Mouse (Mus musculus) midbrain, embryonic 13.5 days (tissue): ENCODE results near the gene Zfp747. TPM values are rescaled to one million over a fixed set of nuclear protein-coding genes. Genes with fewer than 3 reads are reported as not detected.
A peak's percentile ranks its signal among the peaks of the same experiment; 100 is the strongest.
"Not testable (repeated sequence)": the region's sequence is repeated elsewhere in the genome, so short reads cannot be mapped to it uniquely, and the experiment has no call there.

Experiments
- ATAC-seq: fragments of 200-750 bp; cut with Nextera tagmentation; 2 replicates; pipeline ENCODE4 v1.8.0; 2017; ENCODE audit warnings: mild to moderate bottlenecking, moderate TSS enrichment, moderate library complexity
- H3K27ac ChIP-seq: fragments of 300-500 bp; sonication (generic); 2 replicates; pipeline ENCODE4 v1.5.1; 2015; ENCODE audit warnings: inconsistent platforms, mild to moderate bottlenecking, moderate library complexity
- H3K27me3 ChIP-seq: fragments of 300-500 bp; sonication (generic); 2 replicates; pipeline ENCODE4 v1.6.1; 2015; ENCODE audit warnings: mild to moderate bottlenecking, inconsistent platforms
- H3K36me3 ChIP-seq: fragments of 300-500 bp; sonication (generic); 2 replicates; pipeline ENCODE4 v1.6.1; 2015; ENCODE audit warnings: mild to moderate bottlenecking, inconsistent platforms
- H3K4me1 ChIP-seq: fragments of 300-500 bp; sonication (generic); replicated peaks from 2 replicates; pipeline ENCODE4 v1.6.1; 2015; ENCODE audit warnings: inconsistent platforms
- H3K4me2 ChIP-seq: fragments of 300-500 bp; sonication (generic); replicated peaks from 2 replicates; pipeline ENCODE4 v1.6.1; 2015; ENCODE audit warnings: moderate library complexity, mild to moderate bottlenecking, inconsistent platforms
- H3K4me3 ChIP-seq: fragments of 300-500 bp; sonication (generic); replicated peaks from 2 replicates; pipeline ENCODE4 v1.5.1; 2015; ENCODE audit warnings: mild to moderate bottlenecking, inconsistent platforms
- H3K9ac ChIP-seq: fragments of 300-500 bp; sonication (generic); replicated peaks from 2 replicates; pipeline ENCODE4 v1.6.1; 2015; ENCODE audit warnings: mild to moderate bottlenecking, inconsistent platforms
- H3K9me3 ChIP-seq: fragments of 300-500 bp; sonication (generic); 2 replicates; pipeline ENCODE4 v1.6.1; 2016; ENCODE audit warnings: mild to moderate bottlenecking, inconsistent platforms
- WGBS: fragments of 180-500 bp; shearing (Covaris S2); methylation state at CpG from one replicate; pipeline ENCODE4 v1.1.7; 2015; 5-methylcytosine and 5-hydroxymethylcytosine counted together
- polyA plus RNA-seq: library from polyadenylated mRNA; unstranded; fragments of >200 nt; fragmentation: Nextera tagmentation; extraction: Ambion mirVana; gene quantifications from 2 replicates; pipeline ENCODE4 v1.2.1, GENCODE M21; 2015

The Zfp747 gene
- polyA plus RNA-seq, 1 experiment from 2014 or later, result 9.3 TPM

DNA sequence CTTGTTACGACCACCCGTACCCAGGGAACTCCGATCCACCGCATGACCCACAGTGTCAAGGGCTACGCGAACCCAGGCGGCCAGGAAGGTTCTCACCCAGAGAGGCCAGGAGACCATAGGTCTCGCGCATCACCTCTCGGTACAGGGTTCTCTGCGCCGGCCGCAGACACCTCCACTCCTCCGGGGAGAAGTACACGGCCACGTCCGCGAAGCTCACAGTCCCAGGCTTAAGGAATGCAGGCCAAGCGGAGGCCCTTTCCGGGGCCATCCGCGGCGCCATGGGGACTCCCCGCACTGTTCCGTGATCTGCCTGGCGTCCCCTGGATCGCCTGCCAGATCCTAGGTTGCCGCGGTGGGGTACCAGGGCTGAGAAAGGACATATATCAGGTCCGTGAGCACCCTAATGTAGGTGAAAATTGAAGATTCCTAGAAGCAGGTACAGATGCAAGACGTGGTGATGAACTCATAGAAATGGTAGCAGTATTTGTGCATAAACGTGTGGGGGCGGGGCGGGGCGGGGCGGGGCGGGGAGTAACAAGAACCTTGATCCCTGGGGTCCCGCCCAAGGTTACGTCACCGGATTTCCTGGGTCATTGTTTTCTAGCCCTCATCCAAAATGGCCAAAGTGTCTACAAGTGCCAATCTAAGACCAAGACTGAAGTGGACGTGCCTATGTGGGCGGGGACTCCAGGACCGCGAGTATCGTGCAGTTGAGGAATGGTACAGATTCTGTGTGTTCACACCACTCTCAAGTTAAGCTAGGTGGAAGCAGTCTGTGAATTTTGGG is 17.5 kb upstream of the Zfp747 start, which contains the start of gene E430018J23Rik:
E430018J23Rik (minus strand) TSS at position 473 of the 787 bp plus-strand sequence.
- H3K27me3 ChIP-seq, result no peaks in the 10 kb centered on the region
- peak within 1 kb of the TSS; percentile 66 for H3K4me3 ChIP-seq
- H3K4me1 ChIP-seq, result peaks cover 18% of the 10 kb centered on the region
- H3K36me3 ChIP-seq, result peaks cover 13% of the 10 kb centered on the region
- peak; percentile 96 for ATAC-seq
- WGBS, result under 1% methylated on average over 45 of the region's 45 CpGs
- H3K4me2 ChIP-seq, result peak within 1 kb of the TSS; percentile 80
- peak within 1 kb of the TSS; percentile 85 for H3K9ac ChIP-seq
- H3K27ac ChIP-seq, result peak within 1 kb of the TSS; percentile 87
- no peaks in the 10 kb centered on the region for H3K9me3 ChIP-seq

- 87% methylated on average over 8 of the region's 8 CpGs for WGBS
- no peaks in the 10 kb centered on the region for H3K9me3 ChIP-seq
- H3K4me3 ChIP-seq, result peak overlapping the region; percentile 66
- no peak overlapping the region for H3K27ac ChIP-seq
- H3K4me1 ChIP-seq, result peaks cover 18% of the 10 kb centered on the region
- H3K4me2 ChIP-seq, result peak overlapping the region; percentile 80
- no peaks in the 10 kb centered on the region for H3K27me3 ChIP-seq
- 0 out of 2 replicates have a peak, but pooled peaks have one; percentile 2 for ATAC-seq
- peak overlapping the region; percentile 85 for H3K9ac ChIP-seq
- peaks cover 13% of the 10 kb centered on the region for H3K36me3 ChIP-seq
Measured at GRCm38 (mm10) chr7:127392251-127392824, 16.5 kb upstream of the Zfp747 start.

DNA sequence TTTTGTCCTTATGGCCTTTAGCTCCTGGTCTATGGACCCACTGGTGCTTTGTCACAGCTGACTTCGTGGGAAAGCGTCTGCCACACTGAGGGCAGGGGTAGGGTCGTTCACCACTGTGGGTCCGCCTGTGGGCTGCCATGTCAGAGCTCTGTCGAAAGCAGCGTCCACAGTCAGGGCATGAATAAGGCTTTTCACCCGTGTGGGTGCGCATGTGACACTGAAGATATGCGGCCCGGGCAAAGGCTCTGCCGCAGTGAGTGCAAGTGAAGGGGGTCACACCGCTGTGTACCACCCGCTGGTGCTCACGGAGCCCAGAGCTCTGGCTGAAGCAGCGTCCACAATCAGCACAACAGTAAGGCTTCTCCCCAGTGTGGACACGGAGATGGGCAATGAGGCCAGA is 15.7 kb upstream of the Zfp747 start:
- Histone ChIP-seq H3K4me3 (no peak overlapping the region), H3K27ac (no peak overlapping the region), H3K9me3 (no peaks in the 10 kb centered on the region), H3K4me1 (peaks cover 19% of the 10 kb centered on the region), H3K27me3 (no peaks in the 10 kb centered on the region), H3K4me2 (no peak overlapping the region), H3K36me3 (peaks cover 13% of the 10 kb centered on the region), H3K9ac (no peak overlapping the region)
- ATAC-seq, result no peak
- WGBS, result 93% methylated on average over 16 of the region's 16 CpGs

DNA sequence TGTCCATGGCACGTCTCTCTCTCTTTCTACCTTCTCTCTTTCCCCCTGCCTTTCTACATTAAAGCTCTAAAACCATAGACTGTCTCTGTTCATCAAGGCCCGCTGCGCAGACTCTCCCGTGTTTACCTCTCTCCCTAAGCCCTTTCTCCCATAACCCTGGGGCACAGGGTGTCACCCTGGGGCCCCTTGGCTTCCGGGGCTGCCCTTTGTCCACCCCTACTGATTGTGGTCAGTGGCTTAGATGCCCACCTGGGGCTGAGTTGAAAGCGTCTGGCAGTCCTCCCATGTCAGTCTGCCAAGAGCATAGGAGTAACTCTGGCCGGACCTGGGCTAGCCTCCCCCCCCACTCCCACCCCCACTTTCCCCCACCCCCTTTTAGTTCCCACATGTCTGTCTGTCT is 14.5 kb upstream of the Zfp747 start:
- Histone ChIP-seq H3K9ac (no peak overlapping the region), H3K27me3 (no peaks in the 10 kb centered on the region), H3K4me2 (no peak overlapping the region), H3K27ac (no peak overlapping the region), H3K36me3 (peaks cover 15% of the 10 kb centered on the region), H3K4me1 (peaks cover 25% of the 10 kb centered on the region), H3K9me3 (no peaks in the 10 kb centered on the region), H3K4me3 (no peak overlapping the region)
- ATAC-seq, result no peak
- 75% methylated on average over 7 of the region's 7 CpGs for WGBS

DNA sequence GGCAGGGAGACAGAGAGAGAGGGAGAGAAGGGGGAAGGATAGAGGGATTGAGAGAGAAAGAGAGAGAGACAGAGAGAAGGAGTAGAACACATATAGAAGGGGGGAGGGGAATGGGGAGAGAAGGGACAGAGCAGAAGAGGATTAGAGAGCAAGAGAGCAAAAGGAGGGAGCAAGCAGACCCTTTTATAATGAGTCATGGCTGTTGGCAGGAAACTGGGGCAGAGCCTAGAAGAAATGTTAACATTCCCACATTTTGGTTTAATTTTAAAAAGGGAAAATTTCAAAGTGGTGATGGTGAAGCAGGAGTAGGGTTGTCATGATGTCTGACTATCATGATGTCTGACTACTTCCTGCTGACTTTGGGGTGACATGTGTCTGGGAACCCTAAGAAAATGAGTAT is 12.4 kb upstream of the Zfp747 start:
- H3K27ac ChIP-seq, H3K4me3 ChIP-seq, H3K9ac ChIP-seq, H3K4me2 ChIP-seq, H3K27me3 ChIP-seq, H3K9me3 ChIP-seq, ATAC-seq: not testable (repeated sequence)
- peaks cover 30% of the 10 kb centered on the region for H3K36me3 ChIP-seq
- peaks cover 17% of the 10 kb centered on the region for H3K4me1 ChIP-seq

- H3K4me1 ChIP-seq, result peaks cover 7% of the 10 kb centered on the region
- H3K27me3 ChIP-seq, result no peaks in the 10 kb centered on the region
- peak within 1 kb of the TSS; percentile 63 for H3K4me3 ChIP-seq
- peaks cover 34% of the 10 kb centered on the region for H3K36me3 ChIP-seq
- WGBS, result 20% methylated on average over 38 of the region's 38 CpGs
- peaks cover 3% of the 10 kb centered on the region; the same call in 1 of the 2 replicates for H3K9me3 ChIP-seq
- ATAC-seq, result peak; percentile 88
- H3K27ac ChIP-seq, result no peak within 1 kb of the TSS
- H3K9ac ChIP-seq, result peak within 1 kb of the TSS; percentile 83
- H3K4me2 ChIP-seq, result peak within 1 kb of the TSS; percentile 72
Measured at GRCm38 (mm10) chr7:127386641-127387392, 11.0 kb upstream of the Zfp747 start, which contains the start of gene 9130019O22Rik. Gene 9130019O22Rik, minus strand, starts transcription at chr7:127387166.

- peaks cover 24% of the 10 kb centered on the region for H3K36me3 ChIP-seq
- not testable (repeated sequence) for H3K27me3 ChIP-seq, H3K4me3 ChIP-seq, ATAC-seq, H3K9ac ChIP-seq, H3K4me1 ChIP-seq, H3K9me3 ChIP-seq, H3K4me2 ChIP-seq, H3K27ac ChIP-seq
- WGBS, result 89% methylated on average over 4 of the region's 4 CpGs
Measured at GRCm38 (mm10) chr7:127385560-127385959, 9.7 kb upstream of the Zfp747 start.

DNA sequence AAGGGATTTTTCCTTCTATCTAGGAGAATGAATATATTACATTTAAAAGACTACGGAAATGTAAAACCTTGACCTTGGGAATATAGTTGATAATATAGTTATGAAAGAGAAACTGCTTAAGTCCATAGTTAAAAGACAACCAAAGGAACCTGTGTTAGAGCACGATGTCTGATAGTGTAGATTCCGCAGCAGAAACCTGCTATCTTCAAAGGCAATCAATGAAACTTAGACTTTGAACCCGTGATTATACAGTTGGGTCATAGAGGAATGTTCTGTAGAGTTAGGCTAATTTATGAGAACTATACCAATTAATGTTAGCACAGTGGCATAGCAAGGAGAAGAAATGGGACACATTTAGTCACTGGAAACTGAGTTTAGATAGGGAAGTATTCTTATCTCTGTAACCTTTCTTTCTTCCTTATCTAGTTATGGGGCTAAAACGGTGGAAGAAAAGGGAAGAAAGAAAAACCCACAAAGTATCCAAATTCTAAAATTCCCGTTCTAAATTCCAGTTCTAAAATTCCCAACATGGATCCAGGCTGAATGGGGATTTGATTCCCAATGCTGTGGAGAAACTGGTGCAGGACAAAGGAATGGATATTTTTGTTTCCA is 2.6 kb upstream of the Zfp747 start:
- H3K36me3 ChIP-seq, result peaks cover 18% of the 10 kb centered on the region

GRCm38 (mm10) chr7:127371870-127372269 is 4.0 kb downstream of the Zfp747 start:
- H3K9ac ChIP-seq, H3K9me3 ChIP-seq, ATAC-seq, H3K27me3 ChIP-seq, H3K4me1 ChIP-seq, H3K27ac ChIP-seq, H3K4me3 ChIP-seq, H3K4me2 ChIP-seq: not testable (repeated sequence)
- WGBS, result 88% methylated on average over 3 of the region's 3 CpGs
- H3K36me3 ChIP-seq, result peaks cover 22% of the 10 kb centered on the region

More for the DNA sequence above, 2.6 kb upstream of the Zfp747 start:
- 83% methylated on average over 6 of the region's 6 CpGs for WGBS
- peaks cover 3% of the 10 kb centered on the region; the same call in 1 of the 2 replicates for H3K9me3 ChIP-seq
- H3K27ac ChIP-seq, result no peak overlapping the region
- H3K4me3 ChIP-seq, result no peak overlapping the region
- no peak overlapping the region for H3K4me2 ChIP-seq
- ATAC-seq, result no peak
- peaks cover 6% of the 10 kb centered on the region; the same call in 1 of the 2 replicates for H3K4me1 ChIP-seq
- H3K9ac ChIP-seq, result no peak overlapping the region
- no peaks in the 10 kb centered on the region for H3K27me3 ChIP-seq

GRCm38 (mm10) chr7:127371213-127371612 is 4.6 kb downstream of the Zfp747 start:
- Histone ChIP-seq H3K4me3 (no peak overlapping the region), H3K9me3 (no peaks in the 10 kb centered on the region), H3K27ac (no peak overlapping the region), H3K4me2 (no peak overlapping the region), H3K36me3 (peaks cover 22% of the 10 kb centered on the region), H3K4me1 (peaks cover 6% of the 10 kb centered on the region; the same call in 1 of the 2 replicates), H3K9ac (no peak overlapping the region), H3K27me3 (no peaks in the 10 kb centered on the region)
- WGBS, result 90% methylated on average over 2 of the region's 2 CpGs
- ATAC-seq, result no peak

- Histone ChIP-seq H3K4me1 (peaks cover 13% of the 10 kb centered on the region), H3K4me2 (no peak overlapping the region), H3K9me3 (no peaks in the 10 kb centered on the region), H3K27ac (no peak overlapping the region), H3K4me3 (no peak overlapping the region), H3K36me3 (0 out of 2 replicates have a peak, but pooled peaks cover 3% of the 10 kb centered on the region), H3K9ac (no peak overlapping the region), H3K27me3 (peaks cover 5% of the 10 kb centered on the region; the same call in 1 of the 2 replicates)
- no peak for ATAC-seq
- 90% methylated on average over 3 of the region's 3 CpGs for WGBS
Measured at GRCm38 (mm10) chr7:127366249-127366648, 9.6 kb downstream of the Zfp747 start.
